Mouse (Mus musculus): ENCODE results near the gene Pde4d.
A peak's percentile ranks its signal among the peaks of the same experiment; 100 is the strongest.

The Pde4d gene

GRCm38 (mm10) chr13:109536636-109537035, 1086.9 kb downstream of the Pde4d start:
- no peak for DNase-seq

- no peak for DNase-seq
Observed at GRCm38 (mm10) chr13:109539371-109539770, 1089.6 kb downstream of the Pde4d start.

- DNase-seq: no peak
Observed at GRCm38 (mm10) chr13:109544646-109545045, 1094.9 kb downstream of the Pde4d start.

- no peak for DNase-seq
Observed at GRCm38 (mm10) chr13:109546337-109546736, 1096.6 kb downstream of the Pde4d start.

GRCm38 (mm10) chr13:109547006-109547587, 1097.3 kb downstream of the Pde4d start:
- no peak for DNase-seq

GRCm38 (mm10) chr13:109547700-109548099, 1098.0 kb downstream of the Pde4d start:
- peak; percentile 74 for DNase-seq

GRCm38 (mm10) chr13:109548263-109548662, 1098.5 kb downstream of the Pde4d start:
- DNase-seq: no peak

- DNase-seq: no peak
Observed at GRCm38 (mm10) chr13:109548771-109549555, 1099.2 kb downstream of the Pde4d start.

GRCm38 (mm10) chr13:109551836-109552235, 1102.1 kb downstream of the Pde4d start:
- no peak for DNase-seq

GRCm38 (mm10) chr13:109555513-109555912, 1105.8 kb downstream of the Pde4d start:
- DNase-seq: no peak

- no peak for DNase-seq
Observed at GRCm38 (mm10) chr13:109556853-109557252, 1107.1 kb downstream of the Pde4d start.

- no peak for DNase-seq
Observed at GRCm38 (mm10) chr13:109558341-109559257, 1108.9 kb downstream of the Pde4d start.

- no peak for DNase-seq
Observed at GRCm38 (mm10) chr13:109560261-109560660, 1110.5 kb downstream of the Pde4d start.

- no peak for DNase-seq
Observed at GRCm38 (mm10) chr13:109568638-109569468, 1119.1 kb downstream of the Pde4d start.

- DNase-seq: no peak
Observed at GRCm38 (mm10) chr13:109569491-109569890, 1119.7 kb downstream of the Pde4d start.

- DNase-seq: no peak
Observed at GRCm38 (mm10) chr13:109576725-109577124, 1127.0 kb downstream of the Pde4d start.

GRCm38 (mm10) chr13:109577454-109577853, 1127.7 kb downstream of the Pde4d start:
- no peak for DNase-seq

- DNase-seq: no peak
Observed at GRCm38 (mm10) chr13:109577901-109578300, 1128.2 kb downstream of the Pde4d start.

GRCm38 (mm10) chr13:109581284-109582070, 1131.7 kb downstream of the Pde4d start:
- DNase-seq: no peak

GRCm38 (mm10) chr13:109590048-109590447, 1140.3 kb downstream of the Pde4d start:
- no peak for DNase-seq

- DNase-seq: no peak
Observed at GRCm38 (mm10) chr13:109592192-109592797, 1142.5 kb downstream of the Pde4d start.
